Mouse (Mus musculus) activated CD4-positive, CD25-positive, alpha-beta regulatory T cell, adult 4 months (primary cell): ENCODE measurements around the gene Rexo2. TPM values are rescaled to one million over a fixed set of nuclear protein-coding genes. Genes with fewer than 3 reads are reported as not detected.

Experiments used
- polyA plus RNA-seq, 2 experiments: library from polyadenylated mRNA; unstranded; fragments of 100-300 nt; shearing (Covaris generic); gene quantifications; one replicate each; pipeline ENCODE4 v1.2.1; 2017

Rexo2 gene
- polyA plus RNA-seq, 2 experiments from 2014 or later, result 228 to 261 TPM

Other genes with a start within 250 kb of the Rexo2 start
- under 1 TPM in 1 of 2 experiments, not detected in 1; 0.24 TPM for gene Nxpe2, start 127.2 kb downstream of the Rexo2 start, polyA plus RNA-seq
- 100 to 1,000 TPM; 137 to 142 TPM for gene Rbm7, start 14.7 kb upstream of the Rexo2 start, polyA plus RNA-seq
- 10 to 100 TPM; 25.2 to 29.1 TPM for gene Gm5617, start 14.8 kb upstream of the Rexo2 start, polyA plus RNA-seq
- gene Nnmt, start 124.5 kb upstream of the Rexo2 start, polyA plus RNA-seq, result not detected